Mouse (Mus musculus) heart, embryonic 14.5 days (tissue): ENCODE measurements around the gene Psme3. TPM values are rescaled to one million over a fixed set of nuclear protein-coding genes. Genes with fewer than 3 reads are reported as not detected.
A peak's percentile ranks its signal among the peaks of the same experiment; 100 is the strongest.

ENCODE experiments used
- ATAC-seq: fragments of 200-750 bp; cut with Nextera tagmentation; 2 replicates; pipeline ENCODE4 v1.8.0; 2017; ENCODE audit warnings: low read depth, moderate TSS enrichment; ENCODE audit not compliant: insufficient number of reproducible peaks, insufficient read depth, low FRiP score
- H3K27ac ChIP-seq, 2 experiments: fragments of 200-500 bp in 1 of 2; fragments of 300-500 bp in 1 of 2; sonication (generic) in 1 of 2; replicated peaks in 1 of 2; 2 replicates each; pipeline ENCODE4 v1.5.1; 2012 to 2014; ENCODE audit warnings: low read depth in 2 of 2, low read length in 2 of 2, control low read depth in 1 of 2, mild to moderate bottlenecking in 1 of 2, mixed read lengths in 1 of 2; ENCODE audit not compliant: control insufficient read depth in 1 of 2, insufficient read depth in 1 of 2
- H3K27me3 ChIP-seq: fragments of 300-500 bp; sonication (generic); 2 replicates; pipeline ENCODE4 v1.6.1; 2014; ENCODE audit warnings: mild to moderate bottlenecking, low read length, control low read depth; ENCODE audit not compliant: control insufficient read depth, insufficient read depth
- H3K36me3 ChIP-seq: fragments of 300-500 bp; sonication (generic); 2 replicates; pipeline ENCODE4 v1.6.1; 2014; ENCODE audit warnings: mild to moderate bottlenecking, control low read depth, low read length, mixed read lengths; ENCODE audit not compliant: control insufficient read depth, insufficient read depth
- H3K4me1 ChIP-seq, 2 experiments: fragments of 200-500 bp in 1 of 2; fragments of 300-500 bp in 1 of 2; sonication (generic) in 1 of 2; 2 replicates each; pipeline ENCODE4 v1.6.1; 2012 to 2014; ENCODE audit warnings: low read length in 2 of 2, control low read depth in 1 of 2, mixed read lengths in 1 of 2; ENCODE audit not compliant: control insufficient read depth in 2 of 2, insufficient read depth in 2 of 2
- H3K4me2 ChIP-seq: fragments of 300-500 bp; sonication (generic); 2 replicates; pipeline ENCODE4 v1.6.1; 2014; ENCODE audit warnings: mild to moderate bottlenecking, low read length
- H3K4me3 ChIP-seq, 2 experiments: fragments of 200-500 bp in 1 of 2; fragments of 300-500 bp in 1 of 2; sonication (generic) in 1 of 2; 2 replicates each; pipeline ENCODE4 v1.5.1; 2012 to 2014; ENCODE audit warnings: low read length in 2 of 2, mild to moderate bottlenecking in 2 of 2, control low read depth in 1 of 2, low read depth in 1 of 2, moderate library complexity in 1 of 2; ENCODE audit not compliant: control insufficient read depth in 1 of 2, insufficient read depth in 1 of 2
- H3K9ac ChIP-seq: fragments of 300-500 bp; sonication (generic); 2 replicates; pipeline ENCODE4 v1.6.1; 2014; ENCODE audit warnings: mild to moderate bottlenecking, low read length
- H3K9me3 ChIP-seq: fragments of 300-500 bp; sonication (generic); 2 replicates; pipeline ENCODE4 v1.6.1; 2016; ENCODE audit warnings: low read length, control low read depth; ENCODE audit not compliant: control insufficient read depth
- WGBS: fragments of 180-500 bp; shearing (Covaris S2); extraction: QIAGEN DNeasy Blood & Tissue Kit; methylation state at CpG from one replicate; pipeline ENCODE4 v1.1.7; 2014; 5-methylcytosine and 5-hydroxymethylcytosine counted together
- polyA plus RNA-seq: library from polyadenylated mRNA; unstranded; fragments of >200 nt; fragmentation: Nextera tagmentation; extraction: Ambion mirVana; gene quantifications from 2 replicates; pipeline ENCODE4 v1.2.1, GENCODE M21; 2014

The Psme3 gene
- 62.5 and 66.5 TPM in 2 replicates for polyA plus RNA-seq

GRCm38 (mm10) chr11:101315665-101316500, at the start of gene Psme3:
Gene Psme3 (plus strand): TSS chr11:101316213.
- H3K9me3 ChIP-seq: no peaks in the 10 kb centered on the region
- peaks cover 40% of the 10 kb centered on the region for H3K36me3 ChIP-seq
- under 1% methylated on average over 58 of the region's 62 CpGs for WGBS
- peak within 1 kb of the TSS; percentile 79 to 81 for H3K27ac ChIP-seq
- H3K27me3 ChIP-seq: no peaks in the 10 kb centered on the region
- peak within 1 kb of the TSS; percentile 91 to 98 for H3K4me3 ChIP-seq
- peaks cover 0 to 9% of the 10 kb centered on the region in 2 experiments; a peak in 2 of 4 replicates for H3K4me1 ChIP-seq
- peak within 1 kb of the TSS; percentile 77 for H3K4me2 ChIP-seq
- H3K9ac ChIP-seq: peak within 1 kb of the TSS; percentile 95
- peak; percentile 86 for ATAC-seq

GRCm38 (mm10) chr11:101269577-101270116, 46.4 kb upstream of the Psme3 start:
- no peak overlapping the region for H3K9ac ChIP-seq
- WGBS: 17% methylated on average over 10 of the region's 10 CpGs
- ATAC-seq: no peak
- peaks cover 17% of the 10 kb centered on the region for H3K27me3 ChIP-seq
- no peaks in the 10 kb centered on the region for H3K9me3 ChIP-seq
- H3K27ac ChIP-seq: no peak overlapping the region
- peaks cover 8 to 15% of the 10 kb centered on the region in 2 experiments; a peak in 3 of 4 replicates for H3K4me1 ChIP-seq
- no peak overlapping the region for H3K4me3 ChIP-seq
- 0 out of 2 replicates have a peak, but pooled peaks cover 4% of the 10 kb centered on the region for H3K36me3 ChIP-seq
- 0 out of 2 replicates have a peak overlapping the region, but pooled peaks have one; percentile 6 for H3K4me2 ChIP-seq

GRCm38 (mm10) chr11:101272446-101272845, 43.6 kb upstream of the Psme3 start:
- no peak for ATAC-seq

GRCm38 (mm10) chr11:101275309-101275708, 40.7 kb upstream of the Psme3 start:
- WGBS: 73% methylated on average over 4 of the region's 4 CpGs
- Histone ChIP-seq H3K36me3 (peaks cover 12% of the 10 kb centered on the region; the same call in 1 of the 2 replicates), H3K27ac (no peak overlapping the region)

More at GRCm38 (mm10) chr11:101272446-101272845, 43.6 kb upstream of the Psme3 start:
- H3K27me3 ChIP-seq: no peaks in the 10 kb centered on the region
- no peaks in the 10 kb centered on the region for H3K9me3 ChIP-seq
- H3K36me3 ChIP-seq: peaks cover 12% of the 10 kb centered on the region; the same call in 1 of the 2 replicates
- 79% methylated on average over 3 of the region's 3 CpGs for WGBS
- no peak overlapping the region for H3K4me3 ChIP-seq
- H3K27ac ChIP-seq: no peak overlapping the region
- no peak overlapping the region for H3K9ac ChIP-seq
- H3K4me2 ChIP-seq: no peak overlapping the region
- H3K4me1 ChIP-seq: peaks cover 8 to 16% of the 10 kb centered on the region in 2 experiments; a peak in 3 of 4 replicates

GRCm38 (mm10) chr11:101276319-101277070, 39.5 kb upstream of the Psme3 start:
- Histone ChIP-seq H3K27me3 (no peaks in the 10 kb centered on the region), H3K4me2 (peak overlapping the region; percentile 12; the same call in 1 of the 2 replicates), H3K36me3 (peaks cover 12% of the 10 kb centered on the region; the same call in 1 of the 2 replicates), H3K9ac (peak overlapping the region; percentile 48; the same call in 1 of the 2 replicates), H3K9me3 (no peaks in the 10 kb centered on the region), H3K27ac (no peak overlapping the region), H3K4me3 (no peak overlapping the region), H3K4me1 (peaks cover 13 to 22% of the 10 kb centered on the region in 2 experiments)
- 37% methylated on average over 27 of the region's 27 CpGs for WGBS
- no peak for ATAC-seq

More at GRCm38 (mm10) chr11:101275309-101275708, 40.7 kb upstream of the Psme3 start:
- Histone ChIP-seq H3K4me3 (no peak overlapping the region), H3K9ac (no peak overlapping the region), H3K4me1 (peaks cover 13 to 22% of the 10 kb centered on the region in 2 experiments), H3K4me2 (no peak overlapping the region), H3K27me3 (no peaks in the 10 kb centered on the region), H3K9me3 (no peaks in the 10 kb centered on the region)
- ATAC-seq: no peak

- Histone ChIP-seq H3K9me3 (no peaks in the 10 kb centered on the region), H3K27me3 (no peaks in the 10 kb centered on the region), H3K4me3 (peak overlapping the region; percentile 70 to 80), H3K9ac (peak overlapping the region; percentile 83), H3K4me2 (peak overlapping the region; percentile 94), H3K36me3 (peaks cover 12% of the 10 kb centered on the region; the same call in 1 of the 2 replicates), H3K27ac (no peak overlapping the region), H3K4me1 (peaks cover 13 to 22% of the 10 kb centered on the region in 2 experiments)
- 67% methylated on average over 12 of the region's 12 CpGs for WGBS
- no peak for ATAC-seq
Measured at GRCm38 (mm10) chr11:101277381-101278222, 38.4 kb upstream of the Psme3 start.
